Mouse (Mus musculus): ENCODE data around the gene Kdm3a. TPM values are rescaled to one million over a fixed set of nuclear protein-coding genes. Genes with fewer than 3 reads are reported as not detected.

The Kdm3a gene
- polyA plus RNA-seq, 1 experiment, result 34.8 TPM

GRCm38 (mm10) chr6:71543686-71544499 lies 88.9 kb downstream of the Kdm3a start, which contains the start of gene Chmp3:
Gene Chmp3, plus strand, starts transcription at chr6:71543797.
- TF ChIP-seq CTCF (IDR thresholded peaks at IDR 0.05; ENCODE audit: extremely low read depth, insufficient read depth, low read length) (no peak), POLR2A (IDR thresholded peaks at IDR 0.05; ENCODE audit: extremely low read depth, insufficient read depth, low read length) (peak; percentile 83)
- peaks cover 2% of the 10 kb centered on the region; the same call in 1 of the 2 replicates for H3K4me1 ChIP-seq (ENCODE audit: control insufficient read depth, insufficient read depth, low read length)
- peak within 1 kb of the TSS; percentile 100 for H3K27ac ChIP-seq (ENCODE audit: insufficient read depth, low read length)
- H3K4me3 ChIP-seq (ENCODE audit: insufficient read depth, low read length), result peak within 1 kb of the TSS; percentile 80

Other genes starting within 250 kb of the Kdm3a start
- 70.9 and 72.0 TPM in 2 replicates for gene Rmnd5a, start 192.4 kb downstream of the Kdm3a start, polyA plus RNA-seq (2012; rRNA removed)
- gene Rnf103, start 139.1 kb downstream of the Kdm3a start, polyA plus RNA-seq (2012; rRNA removed), result 32.4 and 34.4 TPM in 2 replicates
- 109 and 110 TPM in 2 replicates for gene Chmp3, start 89.2 kb downstream of the Kdm3a start, polyA plus RNA-seq (2012; rRNA removed)
- 76.3 and 79.2 TPM in 2 replicates for gene Reep1, start 74.6 kb upstream of the Kdm3a start, polyA plus RNA-seq (2012; rRNA removed)
- 17.3 and 17.9 TPM in 2 replicates for gene Mrpl35, start 194.0 kb upstream of the Kdm3a start, polyA plus RNA-seq (2012; rRNA removed)
- 82.1 and 85.2 TPM in 2 replicates for gene Immt, start 198.3 kb upstream of the Kdm3a start, polyA plus RNA-seq (2012; rRNA removed)